Mouse (Mus musculus): ENCODE data around the gene Ints12. TPM values are rescaled to one million over a fixed set of nuclear protein-coding genes. Genes with fewer than 3 reads are reported as not detected.

The Ints12 gene
- 6.8 TPM for polyA plus RNA-seq (2012; fragmentation: generic; extraction: Trizol)

- H3ac ChIP-seq (ENCODE audit: control insufficient read depth, insufficient read length), result peak within 1 kb of the TSS; percentile 65
- H3K27me3 ChIP-seq (ENCODE audit: control insufficient read depth, insufficient read depth, insufficient read length), result no peaks in the 10 kb centered on the region
- H3K4me3 ChIP-seq, result peak within 1 kb of the TSS; percentile 61
- H3K79me2 ChIP-seq (ENCODE audit: control insufficient read depth, insufficient read depth), result peaks cover 70% of the 10 kb centered on the region
- peaks cover 7% of the 10 kb centered on the region for H3K36me3 ChIP-seq (ENCODE audit: control insufficient read depth, insufficient read depth)
- no peak for TF ChIP-seq TCF3 (IDR thresholded peaks at IDR 0.05; ENCODE audit: insufficient read length, low read depth)
- peak; percentile 74 for TF ChIP-seq E2F4 (IDR thresholded peaks at IDR 0.05; ENCODE audit: insufficient read depth)
- no peak for TF ChIP-seq CEBPB (IDR thresholded peaks at IDR 0.05; ENCODE audit: insufficient read depth, poor library complexity, severe bottlenecking)
- TF ChIP-seq TCF12 (IDR thresholded peaks at IDR 0.05; ENCODE audit: insufficient read depth, poor library complexity, severe bottlenecking), result no peak
- peak; percentile 93 for TF ChIP-seq POLR2AphosphoS2 (IDR thresholded peaks at IDR 0.05; ENCODE audit: insufficient read length, low read depth)
- no peak for TF ChIP-seq MYOG (IDR thresholded peaks at IDR 0.05; ENCODE audit: control insufficient read depth in 1 of 3, insufficient read depth in 1 of 3, insufficient read length in 2 of 3, low read depth in 2 of 3)
- TF ChIP-seq REST (IDR thresholded peaks at IDR 0.05; ENCODE audit: insufficient read depth, insufficient read length), result no peak
- TF ChIP-seq SRF (IDR thresholded peaks at IDR 0.05; ENCODE audit: control insufficient read depth, insufficient read length, low read depth), result no peak
- TF ChIP-seq MAX (IDR thresholded peaks at IDR 0.05; ENCODE audit: low read depth), result peak; percentile 61
- peak; percentile 93 for TF ChIP-seq POLR2A (IDR thresholded peaks at IDR 0.05; ENCODE audit: insufficient read length, low read depth)
- TF ChIP-seq MYOD1 (IDR thresholded peaks at IDR 0.05; ENCODE audit: control insufficient read depth in 1 of 3, insufficient read length in 2 of 3, low read depth in 2 of 3), result no peak
- TF ChIP-seq USF1 (IDR thresholded peaks at IDR 0.05; ENCODE audit: low read depth), result no peak
- H3K4me2 ChIP-seq (ENCODE audit: low read depth), result peak within 1 kb of the TSS; percentile 90
Observed at GRCm38 (mm10) chr3:133091664-133092273, at the start of gene Ints12, which contains the start of gene Gstcd. Ints12 (plus strand) TSS chr3:133091840. Gstcd (minus strand) TSS chr3:133092033.

- H3K4me2 ChIP-seq (ENCODE audit: low read depth), result no peak overlapping the region
- H3ac ChIP-seq (ENCODE audit: control insufficient read depth, insufficient read length), result no peak overlapping the region
- H3K79me2 ChIP-seq (ENCODE audit: control insufficient read depth, insufficient read depth), result no peaks in the 10 kb centered on the region
- H3K27me3 ChIP-seq (ENCODE audit: control insufficient read depth, insufficient read depth, insufficient read length), result no peaks in the 10 kb centered on the region
- H3K4me3 ChIP-seq, result no peak overlapping the region
- TF ChIP-seq CEBPB (IDR thresholded peaks at IDR 0.05; ENCODE audit: insufficient read depth, poor library complexity, severe bottlenecking) (no peak), TCF12 (IDR thresholded peaks at IDR 0.05; ENCODE audit: insufficient read depth, poor library complexity, severe bottlenecking) (no peak), E2F4 (IDR thresholded peaks at IDR 0.05; ENCODE audit: insufficient read depth) (no peak), TCF3 (IDR thresholded peaks at IDR 0.05; ENCODE audit: insufficient read length, low read depth) (no peak), REST (IDR thresholded peaks at IDR 0.05; ENCODE audit: insufficient read depth, insufficient read length) (no peak), MAX (IDR thresholded peaks at IDR 0.05; ENCODE audit: low read depth) (no peak), USF1 (IDR thresholded peaks at IDR 0.05; ENCODE audit: low read depth) (no peak), MYOG (IDR thresholded peaks at IDR 0.05; ENCODE audit: control insufficient read depth in 1 of 3, insufficient read depth in 1 of 3, insufficient read length in 2 of 3, low read depth in 2 of 3) (no peak), SRF (IDR thresholded peaks at IDR 0.05; ENCODE audit: control insufficient read depth, insufficient read length, low read depth) (no peak)
- peaks cover 4% of the 10 kb centered on the region for H3K36me3 ChIP-seq (ENCODE audit: control insufficient read depth, insufficient read depth)
Observed at GRCm38 (mm10) chr3:133052068-133052467, 39.6 kb upstream of the Ints12 start.

- no peak for TF ChIP-seq USF1 (IDR thresholded peaks at IDR 0.05; ENCODE audit: low read depth)
- TF ChIP-seq E2F4 (IDR thresholded peaks at IDR 0.05; ENCODE audit: insufficient read depth), result no peak
- TF ChIP-seq POLR2AphosphoS2 (IDR thresholded peaks at IDR 0.05; ENCODE audit: insufficient read length, low read depth), result no peak
- TF ChIP-seq POLR2A (IDR thresholded peaks at IDR 0.05; ENCODE audit: insufficient read length, low read depth), result no peak
- no peak for TF ChIP-seq MYOG (IDR thresholded peaks at IDR 0.05; ENCODE audit: control insufficient read depth in 1 of 3, insufficient read depth in 1 of 3, insufficient read length in 2 of 3, low read depth in 2 of 3)
- no peak for TF ChIP-seq MAX (IDR thresholded peaks at IDR 0.05; ENCODE audit: low read depth)
- Histone ChIP-seq H3K36me3 (ENCODE audit: control insufficient read depth, insufficient read depth) (peaks cover 8% of the 10 kb centered on the region), H3K4me3 (no peak overlapping the region), H3ac (ENCODE audit: control insufficient read depth, insufficient read length) (no peak overlapping the region), H3K79me2 (ENCODE audit: control insufficient read depth, insufficient read depth) (peaks cover 12% of the 10 kb centered on the region), H3K27me3 (ENCODE audit: control insufficient read depth, insufficient read depth, insufficient read length) (no peaks in the 10 kb centered on the region), H3K4me2 (ENCODE audit: low read depth) (no peak overlapping the region)
Observed at GRCm38 (mm10) chr3:133075560-133075959, 16.1 kb upstream of the Ints12 start.

GRCm38 (mm10) chr3:133082736-133083135 lies 8.9 kb upstream of the Ints12 start:
- no peak overlapping the region for H3K4me3 ChIP-seq
- peaks cover 14% of the 10 kb centered on the region for H3K36me3 ChIP-seq (ENCODE audit: control insufficient read depth, insufficient read depth)
- TF ChIP-seq MYOG (IDR thresholded peaks at IDR 0.05; ENCODE audit: control insufficient read depth in 1 of 3, insufficient read depth in 1 of 3, insufficient read length in 2 of 3, low read depth in 2 of 3) (no peak), MYOD1 (IDR thresholded peaks at IDR 0.05; ENCODE audit: control insufficient read depth in 1 of 3, insufficient read length in 2 of 3, low read depth in 2 of 3) (no peak), POLR2AphosphoS2 (IDR thresholded peaks at IDR 0.05; ENCODE audit: insufficient read length, low read depth) (no peak), TCF12 (IDR thresholded peaks at IDR 0.05; ENCODE audit: insufficient read depth, poor library complexity, severe bottlenecking) (no peak), POLR2A (IDR thresholded peaks at IDR 0.05; ENCODE audit: insufficient read length, low read depth) (no peak), USF1 (IDR thresholded peaks at IDR 0.05; ENCODE audit: low read depth) (no peak), REST (IDR thresholded peaks at IDR 0.05; ENCODE audit: insufficient read depth, insufficient read length) (no peak), E2F4 (IDR thresholded peaks at IDR 0.05; ENCODE audit: insufficient read depth) (no peak), MAX (IDR thresholded peaks at IDR 0.05; ENCODE audit: low read depth) (no peak), TCF3 (IDR thresholded peaks at IDR 0.05; ENCODE audit: insufficient read length, low read depth) (no peak), CEBPB (IDR thresholded peaks at IDR 0.05; ENCODE audit: insufficient read depth, poor library complexity, severe bottlenecking) (no peak)
- no peaks in the 10 kb centered on the region for H3K27me3 ChIP-seq (ENCODE audit: control insufficient read depth, insufficient read depth, insufficient read length)
- peaks cover 12% of the 10 kb centered on the region for H3K79me2 ChIP-seq (ENCODE audit: control insufficient read depth, insufficient read depth)
- H3K4me2 ChIP-seq (ENCODE audit: low read depth), result no peak overlapping the region
- H3ac ChIP-seq (ENCODE audit: control insufficient read depth, insufficient read length), result no peak overlapping the region

Measured in myocyte (in vitro differentiated cells).